Mouse (Mus musculus) cerebellum, postnatal 10 days (tissue): ENCODE measurements around the gene Abcc1.

Experiments used
- DNase-seq, 2 experiments: peaks; one replicate each; pipeline ENCODE4 v3.0.0; 2021; ENCODE audit warnings: mixed read lengths in 2 of 2

Abcc1 gene

DNA sequence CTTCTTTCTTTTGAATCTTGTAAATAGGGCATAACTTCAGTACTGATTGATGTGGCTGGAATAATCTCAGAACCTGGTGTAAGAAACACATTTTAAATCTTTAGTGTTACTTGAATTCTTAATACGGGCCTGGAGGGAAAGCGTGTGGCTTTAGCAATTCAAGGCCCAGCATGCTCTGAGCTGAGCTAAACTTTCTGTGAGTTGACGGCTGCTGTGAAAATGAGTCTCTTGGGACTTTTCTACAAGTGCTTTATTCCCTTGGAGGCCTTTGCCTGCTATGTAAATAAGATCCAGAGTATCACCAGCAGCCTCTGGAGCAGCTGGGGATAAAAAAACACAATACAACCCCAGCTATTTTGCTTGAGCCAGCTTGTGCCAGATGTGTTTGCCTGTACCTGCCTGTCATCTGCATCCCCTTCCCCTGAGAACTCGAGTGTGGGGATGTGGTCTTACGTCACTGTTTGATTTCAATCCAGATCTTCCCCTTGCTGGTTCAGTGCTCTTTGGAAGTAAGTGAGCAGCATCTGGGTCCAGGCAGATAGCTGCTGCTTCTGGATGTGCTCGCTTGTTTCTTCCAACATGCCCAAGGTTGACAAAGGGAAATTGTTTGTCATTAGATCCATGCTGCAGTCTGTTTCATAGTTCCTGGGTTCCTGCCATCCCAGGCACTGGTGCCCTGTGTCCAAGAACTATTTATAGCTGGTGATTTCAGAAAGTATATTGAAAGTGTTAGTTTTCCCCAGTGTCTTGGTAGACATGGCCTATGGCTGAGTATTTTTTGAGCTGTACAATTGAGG is 82.9 kb downstream of the Abcc1 start:
- DNase-seq, result no peak

DNA sequence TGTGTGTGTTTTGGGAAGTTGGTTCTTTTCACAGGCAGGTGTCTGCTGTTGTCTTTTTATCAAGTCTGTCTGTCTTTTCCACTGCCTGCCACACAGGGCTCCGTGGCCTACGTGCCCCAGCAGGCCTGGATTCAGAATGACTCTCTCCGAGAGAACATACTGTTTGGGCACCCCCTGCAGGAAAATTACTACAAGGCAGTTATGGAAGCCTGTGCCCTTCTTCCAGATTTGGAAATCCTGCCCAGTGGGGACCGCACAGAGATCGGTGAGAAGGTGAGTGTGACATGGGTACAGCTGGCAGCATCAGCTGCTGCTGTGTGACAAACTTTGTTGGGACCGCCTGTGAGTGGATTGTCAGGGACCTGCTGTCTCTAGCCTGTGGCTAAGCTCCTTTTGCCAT is 83.8 kb downstream of the Abcc1 start:
- peak; percentile 24 to 29 for DNase-seq

- no peak for DNase-seq
Observed at GRCm38 (mm10) chr16:14447366-14447765, 86.0 kb downstream of the Abcc1 start.

DNA sequence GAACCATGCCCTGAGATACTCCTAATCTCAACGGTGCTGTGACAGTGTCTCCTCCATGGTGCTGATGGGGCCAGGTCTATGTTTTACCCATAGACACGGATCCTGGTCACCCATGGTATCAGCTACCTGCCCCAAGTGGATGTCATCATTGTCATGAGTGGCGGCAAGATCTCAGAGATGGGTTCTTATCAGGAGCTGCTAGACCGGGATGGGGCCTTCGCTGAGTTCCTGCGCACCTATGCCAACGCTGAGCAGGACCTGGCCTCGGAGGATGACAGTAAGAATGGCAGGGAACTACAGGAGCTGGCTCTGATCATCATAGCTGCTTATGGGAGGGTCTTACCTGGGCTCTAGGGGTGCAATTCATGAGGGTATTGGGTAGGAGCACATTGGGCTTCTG is 86.9 kb downstream of the Abcc1 start:
- no peak for DNase-seq

DNA sequence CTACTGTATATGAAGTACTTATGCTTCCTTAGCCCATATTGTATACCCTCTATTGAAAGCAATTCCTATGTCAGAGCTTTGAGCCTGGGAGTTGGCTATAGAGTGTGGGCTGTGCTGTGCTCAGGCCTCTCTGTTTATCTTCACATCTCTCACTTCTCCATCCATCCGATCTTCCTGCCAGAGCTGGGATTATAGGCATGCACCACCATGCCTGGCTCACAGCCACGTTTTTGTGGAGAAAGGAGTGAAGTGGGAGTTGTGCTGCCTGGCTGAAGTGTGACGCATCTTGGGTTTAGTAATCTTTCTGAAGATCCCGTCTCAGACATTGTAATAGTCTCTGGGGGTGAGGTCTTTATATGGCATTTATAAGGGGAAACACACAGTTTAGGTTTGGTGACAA is 88.5 kb downstream of the Abcc1 start:
- DNase-seq, result no peak

- no peak for DNase-seq
Observed at GRCm38 (mm10) chr16:14451374-14452046, 90.2 kb downstream of the Abcc1 start.

DNA sequence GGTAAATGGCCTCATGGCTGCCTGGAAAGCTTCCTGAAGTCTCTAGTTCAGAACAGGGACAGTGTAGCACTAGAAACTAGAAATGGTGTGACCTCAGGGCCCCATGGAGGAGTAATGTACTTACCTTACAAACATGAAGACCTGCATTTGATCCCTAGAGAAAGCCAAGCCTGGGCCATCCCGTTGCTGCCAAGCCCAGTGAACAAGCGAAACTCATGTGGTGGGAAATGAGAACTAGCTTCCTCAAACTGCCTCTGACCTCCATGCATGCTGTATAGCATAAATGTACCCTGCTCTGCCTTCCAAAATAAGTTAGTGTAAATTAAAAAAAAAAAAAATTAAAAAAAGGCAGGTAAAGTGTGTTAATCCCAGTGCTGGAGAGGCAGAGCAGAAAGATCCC is 101.2 kb downstream of the Abcc1 start:
- no peak for DNase-seq

DNA sequence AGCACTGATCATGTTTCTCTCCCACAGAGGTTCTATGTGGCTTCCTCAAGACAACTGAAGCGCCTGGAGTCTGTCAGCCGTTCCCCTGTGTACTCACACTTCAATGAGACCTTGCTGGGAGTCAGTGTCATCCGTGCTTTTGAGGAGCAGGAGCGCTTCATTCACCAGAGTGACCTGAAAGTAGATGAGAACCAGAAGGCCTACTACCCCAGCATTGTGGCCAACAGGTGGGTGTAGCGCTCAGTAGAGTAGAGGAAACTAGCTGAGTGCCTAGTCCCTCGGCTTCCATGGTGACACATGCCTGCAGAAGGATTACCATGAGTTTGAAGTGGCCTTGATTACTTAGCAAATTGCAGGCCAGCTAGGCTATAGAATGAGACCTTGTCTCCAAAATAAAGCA is 103.7 kb downstream of the Abcc1 start:
- no peak for DNase-seq

- DNase-seq, result no peak
Observed at GRCm38 (mm10) chr16:14468351-14468750, 107.0 kb downstream of the Abcc1 start.

GRCm38 (mm10) chr16:14468841-14469240 is 107.5 kb downstream of the Abcc1 start:
- DNase-seq, result no peak

GRCm38 (mm10) chr16:14472171-14472570 is 110.8 kb downstream of the Abcc1 start:
- no peak for DNase-seq

GRCm38 (mm10) chr16:14473686-14474085 is 112.3 kb downstream of the Abcc1 start:
- DNase-seq, result no peak

GRCm38 (mm10) chr16:14475001-14475400 is 113.6 kb downstream of the Abcc1 start:
- no peak for DNase-seq

DNA sequence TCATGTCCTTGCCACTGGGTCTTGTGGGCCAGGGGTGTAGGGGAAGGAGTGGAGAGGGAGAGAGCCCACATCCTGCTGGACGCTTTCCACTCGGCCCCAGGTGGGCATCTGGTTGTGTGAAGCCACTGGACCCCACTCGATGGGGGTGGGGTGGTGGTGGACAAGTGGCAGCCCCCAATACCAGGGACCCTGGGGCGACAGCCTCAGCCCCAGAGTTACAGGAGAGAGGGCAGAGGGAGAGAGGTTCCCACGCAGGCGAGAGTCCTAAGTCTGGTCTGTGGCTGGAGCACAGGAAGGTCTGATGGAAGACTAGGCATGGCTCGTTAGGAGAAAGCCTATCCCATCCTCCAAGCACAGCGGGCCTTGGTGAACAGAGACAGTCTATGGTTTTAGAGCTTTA is 114.7 kb downstream of the Abcc1 start:
- no peak for DNase-seq

- no peak for DNase-seq
Observed at GRCm38 (mm10) chr16:14476701-14477400, 115.5 kb downstream of the Abcc1 start.

DNA sequence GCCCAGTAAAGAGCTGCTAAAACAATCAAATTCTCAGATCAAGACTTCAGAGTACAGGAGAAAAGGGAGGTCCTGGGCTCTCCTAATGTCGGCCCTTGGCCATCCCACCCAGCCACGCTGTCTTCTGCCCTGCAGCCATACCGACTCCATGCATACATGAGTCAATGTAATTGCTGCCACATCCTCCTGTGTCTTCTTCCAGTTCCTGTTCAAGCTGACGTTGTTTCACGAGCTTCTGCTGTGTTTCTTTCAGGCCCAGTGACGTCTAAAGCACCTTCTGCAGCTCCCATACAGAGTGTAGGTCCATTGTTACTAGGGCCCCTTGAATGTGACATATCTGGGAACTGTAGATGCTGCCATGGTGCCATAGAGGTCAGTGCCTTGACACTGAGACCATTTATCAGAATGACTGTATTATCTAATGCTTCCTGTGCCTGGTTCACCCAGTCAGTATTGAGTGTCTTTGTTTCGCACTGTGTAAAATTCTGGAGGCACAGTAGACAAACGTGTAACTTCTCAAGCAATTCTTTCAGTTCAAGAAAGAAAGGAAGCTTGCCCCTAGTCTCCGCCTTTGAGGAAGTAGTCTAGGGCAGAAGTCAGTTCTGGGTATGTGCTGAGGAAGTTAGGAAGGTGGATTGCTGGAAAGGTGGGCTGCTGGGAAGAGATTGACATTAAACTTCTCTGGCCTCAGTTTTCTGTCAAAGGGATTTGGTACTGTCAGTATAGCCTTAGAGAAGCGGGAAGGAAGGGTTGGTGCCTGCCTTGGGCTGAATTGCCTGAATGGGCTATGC is 116.3 kb downstream of the Abcc1 start:
- no peak for DNase-seq

DNA sequence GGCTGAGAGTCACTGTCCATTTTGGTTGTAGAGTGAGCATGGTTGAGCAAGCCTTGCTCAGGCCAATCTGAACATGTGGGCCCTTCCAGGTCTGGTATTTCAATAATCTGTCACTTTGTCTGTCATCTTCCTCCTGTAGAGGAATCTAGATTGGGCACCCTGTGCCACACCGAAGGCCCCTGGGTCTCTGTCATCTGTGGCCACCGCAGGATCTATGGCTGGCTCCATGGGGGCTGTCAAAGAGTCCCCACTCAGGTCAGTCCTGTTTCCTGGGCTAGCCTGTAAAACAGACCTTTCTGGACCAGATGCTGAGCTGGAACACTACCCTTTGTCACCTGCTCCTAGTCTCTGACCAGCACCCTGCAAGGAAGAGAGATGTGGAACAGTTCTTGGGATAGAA is 118.3 kb downstream of the Abcc1 start:
- no peak for DNase-seq

- DNase-seq, result no peak
Observed at GRCm38 (mm10) chr16:14483221-14483620, 121.9 kb downstream of the Abcc1 start.

GRCm38 (mm10) chr16:14493491-14494114 is 132.2 kb downstream of the Abcc1 start:
- DNase-seq, result peak; percentile 25 to 62

GRCm38 (mm10) chr16:14501649-14502360 is 140.4 kb downstream of the Abcc1 start:
- no peak for DNase-seq

- no peak for DNase-seq
Observed at GRCm38 (mm10) chr16:14506461-14506860, 145.1 kb downstream of the Abcc1 start.
